ENCODE assay signal across 29 mouse cellular contexts in the genomic region with DNA sequence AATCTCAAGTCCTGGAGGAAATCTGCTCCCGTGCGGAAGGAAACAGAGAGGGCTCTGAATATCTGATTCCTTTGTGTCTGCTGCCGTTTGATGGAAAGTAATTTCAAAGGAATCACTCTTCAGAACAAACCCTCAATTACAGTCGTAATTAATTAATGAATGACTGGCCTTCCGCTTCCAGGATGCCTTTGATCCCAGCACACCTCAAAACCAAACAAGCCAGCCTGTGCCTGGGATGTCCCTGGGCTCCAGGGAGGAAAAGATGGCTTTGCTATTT. TPM values are rescaled to one million over a fixed set of nuclear protein-coding genes. Genes with fewer than 3 reads are reported as not detected.
DNase-seq lines count a peak whose midpoint lies in the region; ATAC-seq and TF ChIP-seq lines count a peak whose summit lies in the region.
"Had no signal": no experiment of that assay in that cellular context is flagged by ENCODE, and none has a peak within 500 bp of the region (broad histone marks: within the 10 kb centered on the region; RNA-seq: fewer than 3 reads in every experiment).

No protein-coding gene starts in this region.

- no peaks in the 10 kb centered on the region for H3K79me2 ChIP-seq in heart, adult 2 months (replicated peaks; ENCODE audit: control insufficient read depth, insufficient read depth, low read length)

- TF ChIP-seq CTCF in heart, adult 2 months (IDR thresholded peaks at IDR 0.05) = no peak

- no peak overlapping the region for H3K9ac ChIP-seq in embryonic facial prominence, embryonic 14.5 days (ENCODE audit: low read depth, low read length)
- no peak overlapping the region for H3K9ac ChIP-seq in lung, embryonic 16.5 days (ENCODE audit: low read length)
- no peak overlapping the region for H3K9ac ChIP-seq in intestine, embryonic 16.5 days (ENCODE audit: low read depth, low read length)
- H3K9ac ChIP-seq in heart, adult 2 months (ENCODE audit: low read depth, low read length) = no peak overlapping the region
- H3K9ac ChIP-seq: hindbrain, embryonic 12.5 days; limb, embryonic 12.5 days; liver, embryonic 12.5 days had no signal

- TF ChIP-seq EP300 in heart, adult 2 months (IDR thresholded peaks at IDR 0.05; ENCODE audit: insufficient read depth, low read depth, low read length) = no peak

- 29% methylated on average over 5 of the region's 5 CpGs for WGBS in embryonic facial prominence, embryonic 14.5 days
- WGBS in embryonic facial prominence, embryonic 10.5 days = 38% methylated on average over 5 of the region's 5 CpGs
- WGBS in lung, embryonic 16.5 days = 19% methylated on average over 5 of the region's 5 CpGs
- 32% methylated on average over 5 of the region's 5 CpGs for WGBS in intestine, embryonic 16.5 days
- WGBS in heart, adult 2 months = 51% methylated on average over 5 of the region's 5 CpGs

- intact Hi-C loops in heart, adult 2 months (cut with DNase I) = no loop called here

- no peaks in the 10 kb centered on the region for H3K9me3 ChIP-seq in embryonic facial prominence, embryonic 14.5 days (ENCODE audit: control insufficient read depth, low read length)
- H3K9me3 ChIP-seq in embryonic facial prominence, embryonic 10.5 days = no peaks in the 10 kb centered on the region
- H3K9me3 ChIP-seq in lung, embryonic 16.5 days (ENCODE audit: control insufficient read depth, low read length) = no peaks in the 10 kb centered on the region
- H3K9me3 ChIP-seq in intestine, embryonic 16.5 days (ENCODE audit: control insufficient read depth, low read length) = no peaks in the 10 kb centered on the region
- H3K9me3 ChIP-seq: hindbrain, embryonic 12.5 days; limb, embryonic 12.5 days; liver, embryonic 12.5 days had no signal

- ATAC-seq in embryonic facial prominence, embryonic 14.5 days (ENCODE audit: low read depth) = no peak
- ATAC-seq in lung, embryonic 16.5 days (ENCODE audit: low read depth) = no peak
- no peak for ATAC-seq in intestine, embryonic 16.5 days
- ATAC-seq: inflammation-experienced regulatory T-cells, adult 6 months; liver, embryonic 12.5 days had no signal

- H3K27me3 ChIP-seq in embryonic facial prominence, embryonic 14.5 days (replicated peaks; ENCODE audit: control insufficient read depth, insufficient read depth, low read length) = no peaks in the 10 kb centered on the region
- H3K27me3 ChIP-seq in embryonic facial prominence, embryonic 10.5 days (replicated peaks; ENCODE audit: low read depth, poor library complexity, severe bottlenecking) = no peaks in the 10 kb centered on the region
- no peaks in the 10 kb centered on the region for H3K27me3 ChIP-seq in lung, embryonic 16.5 days (ENCODE audit: control insufficient read depth, insufficient read depth, low read depth, low read length)
- H3K27me3 ChIP-seq in intestine, embryonic 16.5 days (replicated peaks; ENCODE audit: control insufficient read depth, insufficient read depth, low read length) = no peaks in the 10 kb centered on the region
- H3K27me3 ChIP-seq in heart, adult 2 months (ENCODE audit: control insufficient read depth, insufficient read depth, low read length) = no peaks in the 10 kb centered on the region
- H3K27me3 ChIP-seq: hindbrain, embryonic 12.5 days; limb, embryonic 12.5 days; liver, embryonic 12.5 days had no signal

- H3K4me1 ChIP-seq in embryonic facial prominence, embryonic 14.5 days (ENCODE audit: control insufficient read depth, insufficient read depth, low read length) = no peaks in the 10 kb centered on the region
- H3K4me1 ChIP-seq in embryonic facial prominence, embryonic 10.5 days = peaks cover 23% of the 10 kb centered on the region
- peaks cover 22% of the 10 kb centered on the region for H3K4me1 ChIP-seq in lung, embryonic 16.5 days (replicated peaks; ENCODE audit: control insufficient read depth, insufficient read depth, low read length)
- H3K4me1 ChIP-seq in intestine, embryonic 16.5 days (ENCODE audit: control insufficient read depth, insufficient read depth, low read length) = peaks cover 18% of the 10 kb centered on the region
- no peaks in the 10 kb centered on the region for H3K4me1 ChIP-seq in heart, adult 2 months (ENCODE audit: control insufficient read depth, insufficient read depth, low read length)
- H3K4me1 ChIP-seq: limb, embryonic 12.5 days; liver, embryonic 12.5 days had no signal

- DNase-seq in embryonic facial prominence, embryonic 14.5 days (ENCODE audit: low spot score) = peak; percentile 12
- no peak for DNase-seq in embryonic facial prominence, embryonic 10.5 days (ENCODE audit: low spot score)
- no peak for DNase-seq in lung, postnatal 36 days
- no peak for DNase-seq in heart, adult 2 months
- no peak for DNase-seq in layer of hippocampus, postnatal 14 days (ENCODE audit: low spot score in 2 of 2)
- DNase-seq: adrenal gland, adult 8-10 months; cerebellum, adult 9-10 months; gastrocnemius, adult 2 months; heart, postnatal 14 days; layer of hippocampus, adult 9-11 months; lung, postnatal 14 days; right cerebral cortex, postnatal 25 days; thymus, postnatal 25 days had no signal

- no peak overlapping the region for H3K27ac ChIP-seq in embryonic facial prominence, embryonic 14.5 days (replicated peaks; ENCODE audit: low read depth, low read length)
- no peak overlapping the region for H3K27ac ChIP-seq in embryonic facial prominence, embryonic 10.5 days (replicated peaks)
- H3K27ac ChIP-seq in lung, embryonic 16.5 days (ENCODE audit: low read length) = peak overlapping the region; percentile 65
- peak overlapping the region; percentile 34 for H3K27ac ChIP-seq in intestine, embryonic 16.5 days (ENCODE audit: low read length)
- no peak overlapping the region for H3K27ac ChIP-seq in heart, adult 2 months
- H3K27ac ChIP-seq: gastrocnemius, adult 2 months; hindbrain, embryonic 12.5 days; limb, embryonic 12.5 days; liver, embryonic 12.5 days had no signal

- no peak overlapping the region for H3K4me2 ChIP-seq in embryonic facial prominence, embryonic 14.5 days (ENCODE audit: low read depth, low read length)
- no peak overlapping the region for H3K4me2 ChIP-seq in lung, embryonic 16.5 days (ENCODE audit: low read depth, low read length)
- no peak overlapping the region for H3K4me2 ChIP-seq in intestine, embryonic 16.5 days (ENCODE audit: low read depth, low read length)
- H3K4me2 ChIP-seq: heart, embryonic 11.5 days; hindbrain, embryonic 12.5 days; limb, embryonic 12.5 days; liver, embryonic 12.5 days had no signal

- H3K4me3 ChIP-seq in embryonic facial prominence, embryonic 14.5 days (ENCODE audit: low read depth, low read length) = no peak overlapping the region
- H3K4me3 ChIP-seq in embryonic facial prominence, embryonic 10.5 days = no peak overlapping the region
- H3K4me3 ChIP-seq in lung, embryonic 16.5 days (ENCODE audit: low read length) = no peak overlapping the region
- no peak overlapping the region for H3K4me3 ChIP-seq in intestine, embryonic 16.5 days (ENCODE audit: low read length)
- no peak overlapping the region for H3K4me3 ChIP-seq in heart, adult 2 months
- H3K4me3 ChIP-seq: gastrocnemius, adult 2 months; hindbrain, embryonic 12.5 days; limb, embryonic 12.5 days; liver, embryonic 12.5 days had no signal

- TF ChIP-seq POLR2A in heart, adult 2 months (IDR thresholded peaks at IDR 0.05; ENCODE audit: insufficient read depth, low read depth, low read length) = no peak

- H3K36me3 ChIP-seq in embryonic facial prominence, embryonic 14.5 days (ENCODE audit: control insufficient read depth, insufficient read depth, low read length) = no peaks in the 10 kb centered on the region
- no peaks in the 10 kb centered on the region for H3K36me3 ChIP-seq in embryonic facial prominence, embryonic 10.5 days (replicated peaks)
- H3K36me3 ChIP-seq in lung, embryonic 16.5 days (ENCODE audit: control insufficient read depth, insufficient read depth, low read length) = no peaks in the 10 kb centered on the region
- no peaks in the 10 kb centered on the region for H3K36me3 ChIP-seq in intestine, embryonic 16.5 days (ENCODE audit: control insufficient read depth, insufficient read depth, low read length)
- H3K36me3 ChIP-seq in heart, adult 2 months (ENCODE audit: control insufficient read depth, insufficient read depth, low read length) = no peaks in the 10 kb centered on the region
- H3K36me3 ChIP-seq: hindbrain, embryonic 12.5 days; limb, embryonic 12.5 days; liver, embryonic 12.5 days had no signal

RNA-seq across cellular contexts. Expression of a gene that starts 0.6 kb away (rescaled TPM):
- 8.7 and 11.9 TPM in 2 replicates for polyA plus RNA-seq in embryonic facial prominence, embryonic 14.5 days (2014; fragmentation: Nextera tagmentation; extraction: Ambion mirVana)
- polyA plus RNA-seq in embryonic facial prominence, embryonic 10.5 days (2016; fragmentation: Nextera tagmentation; extraction: Ambion mirVana) = 0.21 and 0.31 TPM in 2 replicates
- polyA plus RNA-seq in lung, embryonic 16.5 days (2015; fragmentation: Nextera tagmentation; extraction: Ambion mirVana) = 4.9 and 5.4 TPM in 2 replicates
- 18.4 and 19.6 TPM in 2 replicates for polyA plus RNA-seq in intestine, embryonic 16.5 days (2015; fragmentation: Nextera tagmentation; extraction: Ambion mirVana)
- not detected for total RNA-seq in heart, adult 2 months (2021)
- 0.80 TPM in 1 of 2 replicates, not detected in the other for polyA plus RNA-seq in heart, adult 2 months (2012; rRNA removed)
- total RNA-seq in layer of hippocampus, postnatal 14 days (2021) = not detected
- total RNA-seq: CH12.LX; gastrocnemius, adult 2 months; heart, postnatal 14 days; left cerebral cortex, postnatal 10 days; megakaryocyte-erythroid progenitor cell, adult 5-6 weeks had no signal
- polyA plus RNA-seq: cortical plate, adult 2 months; forebrain, embryonic 11.5 days; inflammation-experienced regulatory T-cells, adult 6 months had no signal

RNA-seq across cellular contexts. Expression of a gene that starts 27.6 kb away (rescaled TPM):
- polyA plus RNA-seq in embryonic facial prominence, embryonic 14.5 days (2014; fragmentation: Nextera tagmentation; extraction: Ambion mirVana) = not detected in 2 replicates
- not detected in 2 replicates for polyA plus RNA-seq in embryonic facial prominence, embryonic 10.5 days (2016; fragmentation: Nextera tagmentation; extraction: Ambion mirVana)
- polyA plus RNA-seq in lung, embryonic 16.5 days (2015; fragmentation: Nextera tagmentation; extraction: Ambion mirVana) = not detected in 2 replicates
- polyA plus RNA-seq in intestine, embryonic 16.5 days (2015; fragmentation: Nextera tagmentation; extraction: Ambion mirVana) = not detected in 2 replicates
- total RNA-seq in heart, adult 2 months (2021) = not detected
- not detected in 2 replicates for polyA plus RNA-seq in heart, adult 2 months (2012; rRNA removed)
- not detected for total RNA-seq in layer of hippocampus, postnatal 14 days (2021)
- total RNA-seq: adrenal gland, adult 8-10 months; CH12.LX; gastrocnemius, adult 2 months; heart, postnatal 14 days; left cerebral cortex, postnatal 10 days; megakaryocyte-erythroid progenitor cell, adult 5-6 weeks; midbrain, postnatal 0 days; neutrophil, adult 5-6 weeks had no signal
- polyA plus RNA-seq: cortical plate, adult 2 months; forebrain, embryonic 11.5 days; gonadal fat pad, adult 2 months; heart, embryonic 11.5 days; hindbrain, embryonic 12.5 days; inflammation-experienced regulatory T-cells, adult 6 months; limb, embryonic 12.5 days; liver, embryonic 12.5 days; midbrain, postnatal 0 days had no signal

RNA-seq across cellular contexts. Expression of a gene that starts 49.4 kb away (rescaled TPM):
- not detected in 2 replicates for polyA plus RNA-seq in embryonic facial prominence, embryonic 14.5 days (2014; fragmentation: Nextera tagmentation; extraction: Ambion mirVana)
- not detected in 2 replicates for polyA plus RNA-seq in embryonic facial prominence, embryonic 10.5 days (2016; fragmentation: Nextera tagmentation; extraction: Ambion mirVana)
- not detected in 2 replicates for polyA plus RNA-seq in lung, embryonic 16.5 days (2015; fragmentation: Nextera tagmentation; extraction: Ambion mirVana)
- not detected in 2 replicates for polyA plus RNA-seq in intestine, embryonic 16.5 days (2015; fragmentation: Nextera tagmentation; extraction: Ambion mirVana)
- total RNA-seq in heart, adult 2 months (2021) = not detected
- polyA plus RNA-seq in heart, adult 2 months (2012; rRNA removed) = not detected in 2 replicates
- not detected for total RNA-seq in layer of hippocampus, postnatal 14 days (2021)
- total RNA-seq: adrenal gland, adult 8-10 months; CH12.LX; gastrocnemius, adult 2 months; heart, postnatal 14 days; left cerebral cortex, postnatal 10 days; megakaryocyte-erythroid progenitor cell, adult 5-6 weeks; midbrain, postnatal 0 days; neutrophil, adult 5-6 weeks had no signal
- polyA plus RNA-seq: cortical plate, adult 2 months; forebrain, embryonic 11.5 days; gonadal fat pad, adult 2 months; heart, embryonic 11.5 days; hindbrain, embryonic 12.5 days; inflammation-experienced regulatory T-cells, adult 6 months; limb, embryonic 12.5 days; liver, embryonic 12.5 days; midbrain, postnatal 0 days; testis, adult 2 months had no signal

RNA-seq across cellular contexts. Expression of a gene that starts 55.6 kb away (rescaled TPM):
- 0.33 TPM in 1 of 2 replicates, not detected in the other for polyA plus RNA-seq in embryonic facial prominence, embryonic 14.5 days (2014; fragmentation: Nextera tagmentation; extraction: Ambion mirVana)
- 0.97 and 1.00 TPM in 2 replicates for polyA plus RNA-seq in embryonic facial prominence, embryonic 10.5 days (2016; fragmentation: Nextera tagmentation; extraction: Ambion mirVana)
- 0.30 and 0.96 TPM in 2 replicates for polyA plus RNA-seq in lung, embryonic 16.5 days (2015; fragmentation: Nextera tagmentation; extraction: Ambion mirVana)
- 101 and 110 TPM in 2 replicates for polyA plus RNA-seq in intestine, embryonic 16.5 days (2015; fragmentation: Nextera tagmentation; extraction: Ambion mirVana)
- total RNA-seq in heart, adult 2 months (2021) = not detected
- polyA plus RNA-seq in heart, adult 2 months (2012; rRNA removed) = 0.06 TPM in 1 of 2 replicates, not detected in the other
- not detected for total RNA-seq in layer of hippocampus, postnatal 14 days (2021)
- total RNA-seq: CH12.LX; gastrocnemius, adult 2 months; left cerebral cortex, postnatal 10 days; megakaryocyte-erythroid progenitor cell, adult 5-6 weeks; midbrain, postnatal 0 days; neutrophil, adult 5-6 weeks had no signal
- polyA plus RNA-seq: inflammation-experienced regulatory T-cells, adult 6 months had no signal

RNA-seq across cellular contexts. Expression of a gene that starts 57.2 kb away (rescaled TPM):
- 1.0 TPM in 1 of 2 replicates, not detected in the other for polyA plus RNA-seq in embryonic facial prominence, embryonic 14.5 days (2014; fragmentation: Nextera tagmentation; extraction: Ambion mirVana)
- not detected in 2 replicates for polyA plus RNA-seq in embryonic facial prominence, embryonic 10.5 days (2016; fragmentation: Nextera tagmentation; extraction: Ambion mirVana)
- polyA plus RNA-seq in lung, embryonic 16.5 days (2015; fragmentation: Nextera tagmentation; extraction: Ambion mirVana) = not detected in 2 replicates
- not detected in 2 replicates for polyA plus RNA-seq in intestine, embryonic 16.5 days (2015; fragmentation: Nextera tagmentation; extraction: Ambion mirVana)
- total RNA-seq in heart, adult 2 months (2021) = not detected
- polyA plus RNA-seq in heart, adult 2 months (2012; rRNA removed) = not detected in 2 replicates
- not detected for total RNA-seq in layer of hippocampus, postnatal 14 days (2021)
- total RNA-seq: adrenal gland, adult 8-10 months; CH12.LX; gastrocnemius, adult 2 months; heart, postnatal 14 days; left cerebral cortex, postnatal 10 days; megakaryocyte-erythroid progenitor cell, adult 5-6 weeks; midbrain, postnatal 0 days; neutrophil, adult 5-6 weeks had no signal
- polyA plus RNA-seq: cortical plate, adult 2 months; forebrain, embryonic 11.5 days; heart, embryonic 11.5 days; hindbrain, embryonic 12.5 days; inflammation-experienced regulatory T-cells, adult 6 months; limb, embryonic 12.5 days; liver, embryonic 12.5 days; midbrain, postnatal 0 days; testis, adult 2 months had no signal

Comparison
In these comparisons a context has a peak if more than half of its experiments do, and no peak if none do; other contexts are left out.
1. H3K27ac ChIP-seq: peak in lung, embryonic 16.5 days (single experiment) and intestine, embryonic 16.5 days (single experiment); none in embryonic facial prominence, embryonic 14.5 days (single experiment), embryonic facial prominence, embryonic 10.5 days (single experiment) and heart, adult 2 months (single experiment).